Mouse (Mus musculus) hematopoietic multipotent progenitor cell, adult 10-12 weeks (in vitro differentiated cells): ENCODE data around the gene Atg2b. TPM values are rescaled to one million over a fixed set of nuclear protein-coding genes. Genes with fewer than 3 reads are reported as not detected.

Experiments used
- polyA plus RNA-seq: library from polyadenylated mRNA; stranded (reverse); fragments of >175 nt; gene quantifications from 2 replicates; pipeline ENCODE4 v1.2.3, GENCODE M21; 2012; ENCODE audit warnings: low replicate concordance

The Atg2b gene
- polyA plus RNA-seq = 11.3 and 18.0 TPM in 2 replicates

DNA sequence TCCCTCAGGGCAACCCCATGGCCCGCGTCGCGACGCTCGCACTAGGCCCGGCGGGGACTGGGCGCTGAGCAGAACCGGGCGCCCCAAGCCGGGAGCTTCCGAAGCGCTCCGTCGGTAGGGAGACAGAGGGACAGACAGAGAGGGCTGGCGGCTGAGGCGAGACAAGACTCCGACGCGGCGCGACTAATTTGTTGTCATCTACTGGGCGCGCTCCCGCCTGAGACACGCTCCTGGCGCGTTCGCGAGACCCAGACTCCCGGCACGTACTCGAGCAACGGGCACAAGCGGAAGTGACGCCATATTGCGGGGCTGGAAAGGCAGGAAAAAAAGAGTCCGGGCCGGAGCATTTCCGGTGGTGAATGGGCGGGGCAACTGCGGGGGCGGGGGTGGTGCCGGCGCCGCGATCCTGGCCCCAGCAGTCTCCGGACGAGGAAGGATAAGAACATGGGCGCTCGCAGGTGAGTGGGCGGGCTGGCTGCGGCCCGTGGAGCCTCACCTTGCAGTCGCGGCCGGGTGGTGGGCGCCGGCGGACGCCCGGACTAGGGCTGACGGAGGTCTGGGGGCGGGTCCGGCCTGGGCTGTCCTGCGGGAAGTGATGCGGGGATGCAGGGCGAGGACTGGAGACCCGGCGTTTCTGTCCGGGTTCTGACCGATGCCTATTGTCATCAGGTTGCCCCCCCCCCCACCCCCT lies at the start of gene Atg2b:
Gene Atg2b (minus strand): TSS at position 211 of the 691 bp plus-strand sequence.

GRCm38 (mm10) chr12:105705799-105706487 lies 20.9 kb upstream of the Atg2b start, which contains the start of gene Ak7:
Ak7 (plus strand) TSS chr12:105705976.

GRCm38 (mm10) chr12:105683933-105684901 lies 794 bp downstream of the Atg2b start, which contains the start of gene Gskip:
Gskip (plus strand) TSS chr12:105684829.

DNA sequence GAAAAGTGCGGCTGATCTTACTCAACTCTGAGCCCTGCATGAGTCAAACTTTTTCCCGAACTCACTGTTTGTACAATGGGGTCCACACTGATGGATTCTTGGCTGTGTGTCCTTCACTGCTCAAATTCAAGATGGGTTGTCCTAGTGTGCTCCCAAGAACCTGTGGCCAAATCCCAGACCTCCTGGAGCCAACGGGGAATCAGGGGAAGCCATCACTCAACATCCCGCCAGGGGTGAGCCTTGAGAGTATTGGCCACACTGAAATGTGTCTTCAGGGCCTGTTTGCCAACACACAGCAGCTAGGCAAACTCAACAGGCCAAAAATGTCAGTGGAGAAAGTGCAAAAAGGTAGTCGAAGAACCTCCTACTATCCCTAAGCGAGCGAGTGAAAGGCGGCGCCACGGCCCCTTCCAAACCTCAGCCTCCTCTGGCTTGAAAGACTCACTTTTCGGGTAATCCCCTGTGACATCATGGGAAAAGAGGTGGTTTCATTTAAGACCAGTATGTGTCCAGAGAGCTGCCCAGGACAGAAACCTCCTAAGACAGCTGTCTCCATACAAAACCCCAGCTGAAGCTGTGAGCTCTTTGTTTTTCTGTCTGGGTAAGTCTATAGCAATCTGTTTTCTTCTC lies 82.3 kb downstream of the Atg2b start, which contains the start of gene Bdkrb1:
Gene Bdkrb1 (plus strand): TSS at position 505 of the 630 bp plus-strand sequence.

Other genes with a start within 250 kb of the Atg2b start
- 0.13 and 0.23 TPM in 2 replicates for gene D430019H16Rik, start 231.4 kb downstream of the Atg2b start, polyA plus RNA-seq
- 0.08 TPM in 1 of 2 replicates, not detected in the other for gene Bdkrb2, start 122.0 kb downstream of the Atg2b start, polyA plus RNA-seq
- gene Bdkrb1, start 82.1 kb downstream of the Atg2b start, polyA plus RNA-seq = not detected in 2 replicates
- 1.4 and 2.5 TPM in 2 replicates for gene Gskip, start 382 bp downstream of the Atg2b start, polyA plus RNA-seq
- not detected in 2 replicates for gene Ak7, start 20.8 kb upstream of the Atg2b start, polyA plus RNA-seq
- 213 and 413 TPM in 2 replicates for gene Papola, start 99.5 kb upstream of the Atg2b start, polyA plus RNA-seq